Mouse (Mus musculus): ENCODE data around the gene Gm10282.

Gene Gm10282

DNA sequence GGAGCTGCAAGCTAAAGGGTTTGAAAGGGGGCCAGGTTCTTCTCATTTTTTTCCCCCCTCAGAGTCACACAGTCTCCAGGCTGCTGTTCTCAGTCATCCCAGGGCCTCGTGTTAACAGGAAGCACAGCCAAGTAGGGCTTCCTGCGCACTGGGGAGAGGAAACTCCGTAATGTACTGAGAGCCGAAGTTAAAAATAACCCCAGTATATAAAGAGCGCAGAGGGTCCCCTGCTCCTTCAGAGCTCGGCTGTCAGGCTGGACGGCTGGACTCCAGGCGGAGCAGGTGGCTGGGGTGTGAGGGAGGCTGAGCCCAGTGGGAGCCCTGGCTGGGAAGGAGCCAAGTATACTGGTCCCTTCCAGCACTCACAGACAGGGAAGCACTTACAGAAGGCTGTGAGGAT, 9.4 kb downstream of the Gm10282 start:
- peak; percentile 85 to 87 for DNase-seq

- no peak for DNase-seq
Measured at GRCm38 (mm10) chr8:72295125-72295524, 9.9 kb downstream of the Gm10282 start.

GRCm38 (mm10) chr8:72293309-72293708, 11.8 kb downstream of the Gm10282 start:
- no peak for DNase-seq

DNA sequence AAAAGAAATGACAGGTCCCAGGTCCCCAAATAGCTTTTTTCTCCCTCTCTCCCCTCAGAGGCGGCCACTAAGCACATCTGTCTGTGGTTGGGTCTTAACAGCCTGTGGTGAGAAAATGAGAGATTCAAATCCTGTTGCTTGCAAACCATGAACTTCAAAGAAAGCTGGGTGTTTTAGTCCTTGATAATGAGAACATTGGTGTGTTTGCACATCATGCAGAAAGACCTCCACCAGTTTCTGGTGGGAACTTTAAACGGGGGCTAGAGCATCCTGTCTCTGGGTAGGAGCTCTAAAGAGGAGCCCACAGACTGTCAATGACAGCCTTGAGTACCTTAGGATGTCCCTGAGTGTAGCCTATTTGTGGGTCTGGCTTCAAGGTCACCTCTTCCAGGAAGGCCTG, 14.0 kb downstream of the Gm10282 start:
- DNase-seq = no peak

- no peak for DNase-seq
Measured at GRCm38 (mm10) chr8:72289051-72289450, 16.0 kb downstream of the Gm10282 start.

GRCm38 (mm10) chr8:72285285-72285684, 19.8 kb downstream of the Gm10282 start:
- no peak for DNase-seq

DNA sequence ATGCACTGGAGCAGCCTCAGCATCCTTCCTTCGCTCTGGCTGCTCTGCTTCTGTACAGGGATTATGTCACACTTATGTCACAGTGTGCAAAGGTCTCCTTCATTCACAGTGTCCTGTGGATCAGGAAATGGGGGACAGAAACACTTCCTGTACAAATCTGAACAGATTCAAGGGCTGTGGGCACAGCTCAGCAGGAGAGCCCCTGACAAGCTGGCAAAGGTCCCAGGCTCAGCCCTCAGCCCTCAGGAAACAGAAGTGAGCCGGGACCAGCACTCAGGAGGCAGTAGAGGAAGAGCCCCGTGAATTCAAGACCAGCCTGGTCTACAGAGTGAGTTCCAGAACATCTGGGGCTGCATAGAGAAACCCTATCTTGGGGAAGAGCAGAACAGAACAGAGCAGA, 23.4 kb downstream of the Gm10282 start:
- DNase-seq = no peak

DNA sequence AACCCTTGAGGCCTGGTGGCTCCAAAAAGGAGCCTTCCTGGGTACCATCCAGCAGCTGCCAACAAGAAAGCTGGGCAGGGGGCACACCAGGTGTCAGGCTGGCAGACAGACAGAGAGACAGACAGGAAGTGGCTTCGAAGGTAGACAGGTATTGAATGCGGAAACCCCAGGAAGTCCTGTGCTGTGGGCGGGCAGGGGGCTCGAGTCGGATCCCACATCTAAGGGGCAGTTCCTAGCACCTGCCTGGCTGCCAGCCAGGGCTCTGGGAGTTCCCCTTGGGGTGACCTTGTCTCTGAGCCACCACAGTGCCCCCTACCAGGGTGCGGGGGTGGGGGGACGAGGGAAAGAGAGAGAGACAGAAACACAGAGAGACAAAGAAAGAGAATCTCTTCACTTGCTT, 25.9 kb downstream of the Gm10282 start:
- DNase-seq = no peak

DNA sequence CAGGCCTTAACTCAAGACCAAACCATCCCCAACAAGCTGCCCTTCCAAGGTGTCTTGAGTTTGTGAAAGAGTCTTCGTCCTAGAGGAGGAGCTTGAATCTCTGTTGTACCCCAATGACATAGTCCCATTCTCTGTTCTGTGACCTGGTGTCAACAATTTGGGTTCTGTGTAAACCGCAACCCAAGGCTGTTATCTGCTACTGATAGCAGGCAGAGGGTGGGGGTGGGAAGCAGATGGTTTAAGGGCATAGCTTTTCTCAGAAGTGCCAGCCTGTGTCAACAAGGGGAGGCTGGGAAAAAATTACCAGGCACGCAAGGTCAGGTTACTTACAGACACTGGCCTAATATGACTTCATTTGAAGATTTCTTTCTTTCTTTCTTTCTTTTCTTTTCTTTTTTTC, 27.8 kb downstream of the Gm10282 start:
- no peak for DNase-seq

DNA sequence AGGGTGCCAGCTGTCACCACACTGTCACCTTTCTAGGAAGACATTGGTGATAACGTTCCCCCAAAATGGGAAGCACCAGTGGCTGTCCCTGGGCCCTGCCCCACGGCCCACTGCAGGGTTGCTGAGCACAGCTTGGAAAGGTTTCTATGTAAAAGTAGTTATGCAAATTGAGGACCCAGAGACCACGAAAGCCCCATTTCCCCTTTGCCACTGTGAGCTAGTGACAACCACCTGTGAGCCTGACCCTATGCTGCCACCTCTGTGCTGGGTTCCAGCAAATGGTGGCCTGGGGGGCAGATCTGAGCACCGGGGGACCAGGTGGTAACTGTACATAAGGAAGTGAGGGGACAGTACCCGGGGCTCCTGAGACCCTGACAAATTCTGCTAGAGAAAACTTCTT, 31.3 kb downstream of the Gm10282 start:
- DNase-seq = no peak

DNA sequence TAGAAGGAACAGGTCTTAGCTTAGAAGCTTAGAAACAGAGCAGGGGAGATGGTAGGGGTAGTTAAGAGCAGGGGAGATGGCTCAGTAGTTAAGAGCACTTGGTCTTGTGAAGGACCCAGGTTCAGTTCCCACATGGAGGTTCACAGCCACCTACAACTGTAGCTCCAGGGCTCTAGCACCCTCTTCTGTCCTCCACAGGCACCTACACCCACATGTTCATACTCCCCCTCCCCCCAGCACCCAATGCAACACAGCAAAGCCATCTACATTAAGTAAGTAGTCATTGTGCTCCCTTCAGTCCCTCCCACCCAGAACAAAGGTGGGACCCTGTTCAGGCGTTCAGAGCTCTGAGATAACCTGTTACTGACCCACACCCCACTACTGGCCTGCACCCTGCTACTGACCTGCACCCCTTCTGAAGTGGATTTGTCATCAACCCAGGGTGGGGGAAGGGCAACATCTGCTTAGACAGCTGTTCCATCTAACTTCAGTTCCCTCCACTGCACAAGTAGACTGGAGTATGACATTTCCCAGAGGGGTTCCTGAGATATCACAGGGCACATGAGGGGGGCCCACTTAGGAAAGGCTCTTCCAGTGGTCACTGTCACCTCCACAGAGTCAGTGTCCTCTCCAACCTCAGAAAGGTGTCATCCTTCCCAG, 31.8 kb downstream of the Gm10282 start:
- no peak for DNase-seq

- peak; percentile 20 to 26 for DNase-seq
Measured at GRCm38 (mm10) chr8:72272361-72272760, 32.7 kb downstream of the Gm10282 start.

- DNase-seq = no peak
Measured at GRCm38 (mm10) chr8:72271691-72272090, 33.4 kb downstream of the Gm10282 start.

DNA sequence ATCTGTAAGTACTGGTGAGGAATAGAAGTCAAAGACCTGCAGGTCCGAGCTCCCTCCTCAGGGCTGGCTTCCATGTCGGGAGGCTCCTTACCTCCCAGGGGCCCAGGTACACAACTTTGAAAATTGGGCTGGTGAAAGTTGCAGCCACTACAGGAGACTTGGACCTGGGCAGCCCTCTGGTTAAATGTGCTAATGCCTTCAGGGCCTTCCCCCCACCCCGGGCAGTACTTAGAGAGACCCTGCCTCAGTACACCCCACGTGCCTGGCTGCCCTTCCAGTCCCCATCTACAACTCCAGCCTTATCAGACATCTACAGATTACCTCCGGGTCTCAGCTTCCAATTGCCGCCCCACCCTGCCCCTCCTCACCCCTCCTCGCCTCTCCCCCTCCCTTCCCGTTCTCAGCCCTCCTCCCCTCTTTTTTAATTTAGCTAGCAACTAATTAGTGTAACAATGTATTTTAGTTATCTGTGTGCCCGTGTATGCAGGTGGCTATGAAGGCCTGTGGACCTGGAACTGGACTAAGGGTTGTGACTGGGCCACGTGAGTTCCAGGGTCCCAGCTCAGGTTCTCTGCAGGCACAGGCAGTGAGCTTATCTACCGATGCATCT, 33.9 kb downstream of the Gm10282 start:
- DNase-seq = no peak

GRCm38 (mm10) chr8:72270606-72271005, 34.5 kb downstream of the Gm10282 start:
- DNase-seq = no peak

DNA sequence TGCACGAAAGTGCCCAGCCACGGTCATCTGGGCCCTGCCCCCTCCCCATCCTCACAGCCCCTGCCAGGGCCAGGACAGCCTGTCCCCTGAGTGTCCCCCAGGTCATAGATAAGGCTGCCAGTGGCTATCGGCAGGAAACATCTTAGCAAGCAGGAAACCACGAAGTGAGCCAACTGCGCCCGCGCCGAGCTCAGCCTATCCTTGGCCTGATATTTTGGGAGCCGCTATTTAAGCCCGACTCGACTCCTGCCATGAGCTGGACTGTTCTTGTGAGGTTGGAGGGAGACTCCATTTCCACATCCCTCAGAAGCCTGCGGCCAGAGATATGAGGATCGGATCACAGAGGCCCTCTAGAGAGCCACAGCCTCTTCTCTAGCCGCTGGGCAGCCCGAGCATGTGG, 36.7 kb downstream of the Gm10282 start:
- DNase-seq = no peak

DNA sequence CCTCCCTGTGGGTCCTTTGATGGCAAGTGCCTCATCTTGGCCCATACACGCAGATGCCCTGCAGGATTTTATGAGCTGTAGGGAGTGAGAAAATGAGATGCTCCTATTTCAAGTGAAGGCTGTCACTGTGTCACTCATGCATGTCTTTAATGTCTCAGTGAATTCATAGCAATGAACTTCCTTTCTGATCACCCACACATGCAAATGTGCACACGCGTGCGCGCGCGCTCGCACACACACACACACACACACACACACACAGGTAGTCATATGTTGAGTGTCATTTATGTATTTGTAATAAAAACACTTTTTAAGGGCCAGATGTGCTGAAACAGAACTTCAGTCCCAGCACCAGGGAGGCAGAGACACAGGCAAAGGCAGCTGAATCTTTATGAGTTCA, 38.0 kb downstream of the Gm10282 start:
- DNase-seq = no peak

GRCm38 (mm10) chr8:72266671-72267070, 38.4 kb downstream of the Gm10282 start:
- no peak for DNase-seq

GRCm38 (mm10) chr8:72265342-72265741, 39.7 kb downstream of the Gm10282 start:
- no peak for DNase-seq

GRCm38 (mm10) chr8:72263451-72263850, 41.6 kb downstream of the Gm10282 start:
- DNase-seq = no peak

DNA sequence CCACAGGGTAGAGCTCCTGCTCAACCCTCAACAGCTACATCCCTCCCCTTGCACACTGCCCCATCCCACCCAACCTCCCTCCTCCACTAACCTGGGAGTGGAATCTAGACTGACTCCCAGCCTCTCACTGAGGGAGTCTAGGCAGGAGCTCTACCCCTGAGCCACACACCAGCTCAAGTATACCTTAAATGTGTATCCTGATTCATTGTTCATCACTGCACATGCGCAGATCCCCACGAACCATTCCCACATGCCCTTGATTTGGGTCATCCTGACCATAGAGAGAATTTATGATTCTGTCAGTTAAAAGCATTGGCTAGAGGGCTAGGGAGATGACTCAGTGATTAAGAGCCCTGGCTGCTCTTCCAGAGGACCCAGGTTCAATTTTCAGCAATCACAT, 42.3 kb downstream of the Gm10282 start:
- DNase-seq = no peak

- no peak for DNase-seq
Measured at GRCm38 (mm10) chr8:72261872-72262271, 43.2 kb downstream of the Gm10282 start.

- no peak for DNase-seq
Measured at GRCm38 (mm10) chr8:72261431-72261830, 43.6 kb downstream of the Gm10282 start.

DNA sequence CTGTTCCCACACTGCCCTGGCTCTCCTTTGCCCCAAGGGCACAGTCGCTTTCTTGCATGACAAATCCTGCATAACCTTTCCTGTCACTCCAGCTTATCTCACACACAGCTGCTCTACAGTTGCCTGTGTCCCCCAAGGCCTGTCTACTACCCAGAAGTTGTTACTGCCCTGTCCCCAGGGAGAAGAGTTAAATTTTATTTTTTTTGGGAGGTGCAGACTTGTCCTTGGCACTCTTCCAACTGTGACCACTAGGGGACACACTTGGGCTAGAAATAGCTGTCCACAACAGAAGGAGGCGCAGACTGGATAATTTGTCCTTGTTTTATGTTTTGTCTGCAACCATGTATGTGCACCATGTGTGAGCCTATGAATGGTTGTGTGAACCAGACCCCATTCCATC, 44.0 kb downstream of the Gm10282 start:
- DNase-seq = peak; percentile 30 to 31

GRCm38 (mm10) chr8:72260585-72260984, 44.5 kb downstream of the Gm10282 start:
- DNase-seq = no peak
